Mouse (Mus musculus): ENCODE measurements around the gene Tmem183a. TPM values are rescaled to one million over a fixed set of nuclear protein-coding genes. Genes with fewer than 3 reads are reported as not detected.
A peak's percentile ranks its signal among the peaks of the same experiment; 100 is the strongest.

Tmem183a gene
- polyA plus RNA-seq, 1 experiment from 2014 or later = 134 TPM

DNA sequence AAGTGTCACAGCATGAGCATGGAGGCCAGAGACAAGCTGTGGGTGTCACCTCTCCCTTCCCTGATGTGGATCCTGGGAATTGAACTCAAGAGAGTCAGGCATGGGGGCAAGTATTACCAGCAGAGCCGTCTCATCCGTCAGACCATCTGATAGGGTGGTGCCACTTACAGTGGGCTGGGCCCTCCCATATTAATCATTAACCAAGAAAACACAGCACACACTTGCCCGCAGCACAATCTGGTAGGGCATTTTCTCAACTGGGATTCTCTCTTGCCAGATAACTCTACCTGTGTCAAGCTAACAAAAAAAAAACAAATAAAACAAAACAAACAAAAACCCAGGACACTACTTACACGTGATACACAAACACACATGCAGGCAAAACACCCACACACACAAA, 4.3 kb downstream of the Tmem183a start:
- ATAC-seq (ENCODE audit: low FRiP score) (no peak), DNase-seq (ENCODE audit: low spot score) (no peak)
- no peak overlapping the region for H3K27ac ChIP-seq
- peaks cover 77% of the 10 kb centered on the region for H3K36me3 ChIP-seq (replicated peaks; ENCODE audit: control insufficient read depth, insufficient read depth)
- peaks cover 10% of the 10 kb centered on the region for H3K4me1 ChIP-seq (replicated peaks; ENCODE audit: control insufficient read depth, insufficient read depth, low read length)
- H3K4me2 ChIP-seq (replicated peaks) = no peak overlapping the region
- WGBS = 75% methylated on average over 4 of the region's 4 CpGs
- no peak overlapping the region for H3K4me3 ChIP-seq (replicated peaks; ENCODE audit: low read length)
- no peak overlapping the region for H3K9ac ChIP-seq
- no peaks in the 10 kb centered on the region for H3K27me3 ChIP-seq (ENCODE audit: control insufficient read depth, insufficient read depth, low read length)
- no peaks in the 10 kb centered on the region for H3K9me3 ChIP-seq (ENCODE audit: control insufficient read depth, low read length)

- no peak overlapping the region for H3K9ac ChIP-seq
- ATAC-seq (ENCODE audit: low FRiP score) (no peak), DNase-seq (ENCODE audit: low spot score) (no peak)
- no peaks in the 10 kb centered on the region for H3K9me3 ChIP-seq (ENCODE audit: control insufficient read depth, low read length)
- H3K4me1 ChIP-seq (replicated peaks; ENCODE audit: control insufficient read depth, insufficient read depth, low read length) = no peaks in the 10 kb centered on the region
- no peak overlapping the region for H3K4me3 ChIP-seq (replicated peaks; ENCODE audit: low read length)
- no peak overlapping the region for H3K4me2 ChIP-seq (replicated peaks)
- no peaks in the 10 kb centered on the region for H3K27me3 ChIP-seq (ENCODE audit: control insufficient read depth, insufficient read depth, low read length)
- no peak overlapping the region for H3K27ac ChIP-seq
- WGBS = 94% methylated on average over 2 of the region's 2 CpGs
- H3K36me3 ChIP-seq (replicated peaks; ENCODE audit: control insufficient read depth, insufficient read depth) = peaks cover 93% of the 10 kb centered on the region
Observed at GRCm38 (mm10) chr1:134353326-134353725, 8.5 kb downstream of the Tmem183a start.

DNA sequence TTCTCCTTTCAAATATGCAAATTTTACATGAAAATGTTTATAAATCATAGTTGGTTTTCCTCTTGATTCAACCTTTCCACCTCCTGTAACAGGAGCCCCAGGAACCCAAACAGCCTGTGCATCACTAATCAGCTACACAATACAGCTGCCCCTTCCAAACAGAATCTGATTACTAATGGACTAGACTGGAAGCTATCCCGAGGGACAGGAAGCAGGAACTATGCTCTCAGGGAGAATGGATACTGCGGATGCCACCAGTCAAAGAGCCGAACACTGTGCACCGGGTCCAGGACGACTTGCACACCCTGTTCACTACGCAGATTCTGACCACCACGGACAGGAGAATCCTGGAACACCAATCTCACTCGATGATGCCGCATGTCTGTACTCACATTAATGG, 14.0 kb downstream of the Tmem183a start:
- peaks cover 3% of the 10 kb centered on the region; the same call in 1 of the 2 replicates for H3K4me1 ChIP-seq (replicated peaks; ENCODE audit: control insufficient read depth, insufficient read depth, low read length)
- 80% methylated on average over 9 of the region's 9 CpGs for WGBS
- H3K4me3 ChIP-seq (replicated peaks; ENCODE audit: low read length) = no peak overlapping the region
- no peak overlapping the region for H3K27ac ChIP-seq
- H3K9me3 ChIP-seq (ENCODE audit: control insufficient read depth, low read length) = no peaks in the 10 kb centered on the region
- H3K27me3 ChIP-seq (ENCODE audit: control insufficient read depth, insufficient read depth, low read length) = no peaks in the 10 kb centered on the region
- ATAC-seq (ENCODE audit: low FRiP score) = no peak
- no peak overlapping the region for H3K9ac ChIP-seq
- H3K36me3 ChIP-seq (replicated peaks; ENCODE audit: control insufficient read depth, insufficient read depth) = peaks cover 64% of the 10 kb centered on the region
- no peak for DNase-seq (ENCODE audit: low spot score)
- H3K4me2 ChIP-seq (replicated peaks) = no peak overlapping the region

DNA sequence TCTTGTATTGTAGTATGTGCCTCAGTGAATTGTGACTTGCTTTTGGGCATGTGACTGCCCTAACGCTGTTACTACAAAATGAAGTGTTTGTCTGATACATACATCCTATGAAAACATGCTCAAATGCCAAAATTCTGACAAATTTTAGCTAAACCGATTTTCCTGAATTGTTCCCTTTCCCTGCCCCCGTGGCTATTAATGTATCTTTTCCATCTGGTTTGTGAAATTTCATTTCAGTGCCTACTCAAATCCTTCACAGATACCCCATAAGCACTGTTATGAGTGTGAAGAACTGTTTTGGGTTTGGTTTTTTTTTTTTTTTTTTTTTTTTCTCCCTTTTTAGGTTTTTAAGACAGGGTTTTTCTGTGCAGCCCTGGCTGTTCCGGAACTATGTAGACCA, 16.7 kb downstream of the Tmem183a start:
- H3K9ac ChIP-seq = no peak overlapping the region
- ATAC-seq (ENCODE audit: low FRiP score) (no peak), DNase-seq (ENCODE audit: low spot score) (no peak)
- peak overlapping the region; percentile 48; the same call in 1 of the 2 replicates for H3K4me3 ChIP-seq (replicated peaks; ENCODE audit: low read length)
- peaks cover 37% of the 10 kb centered on the region for H3K36me3 ChIP-seq (replicated peaks; ENCODE audit: control insufficient read depth, insufficient read depth)
- peak overlapping the region; percentile 65 for H3K4me2 ChIP-seq (replicated peaks)
- WGBS = 78% methylated on average over 4 of the region's 4 CpGs
- peaks cover 8% of the 10 kb centered on the region; the same call in 1 of the 2 replicates for H3K4me1 ChIP-seq (replicated peaks; ENCODE audit: control insufficient read depth, insufficient read depth, low read length)
- H3K9me3 ChIP-seq (ENCODE audit: control insufficient read depth, low read length) = no peaks in the 10 kb centered on the region
- no peaks in the 10 kb centered on the region for H3K27me3 ChIP-seq (ENCODE audit: control insufficient read depth, insufficient read depth, low read length)
- peak overlapping the region; percentile 26; the same call in 1 of the 2 replicates for H3K27ac ChIP-seq

GRCm38 (mm10) chr1:134344005-134344950, 17.5 kb downstream of the Tmem183a start:
- ATAC-seq (ENCODE audit: low FRiP score) (peak; percentile 94), DNase-seq (ENCODE audit: low spot score) (peak; percentile 91)
- Histone ChIP-seq H3K36me3 (replicated peaks; ENCODE audit: control insufficient read depth, insufficient read depth) (peaks cover 29% of the 10 kb centered on the region), H3K9ac (peak overlapping the region; percentile 63), H3K4me3 (replicated peaks; ENCODE audit: low read length) (peak overlapping the region; percentile 48), H3K4me2 (replicated peaks) (peak overlapping the region; percentile 65), H3K9me3 (ENCODE audit: control insufficient read depth, low read length) (no peaks in the 10 kb centered on the region), H3K27me3 (ENCODE audit: control insufficient read depth, insufficient read depth, low read length) (no peaks in the 10 kb centered on the region), H3K27ac (peak overlapping the region; percentile 58), H3K4me1 (replicated peaks; ENCODE audit: control insufficient read depth, insufficient read depth, low read length) (peaks cover 8% of the 10 kb centered on the region; the same call in 1 of the 2 replicates)
- under 1% methylated on average over 54 of the region's 54 CpGs for WGBS

GRCm38 (mm10) chr1:134343567-134343966, 18.2 kb downstream of the Tmem183a start:
- H3K4me3 ChIP-seq (replicated peaks; ENCODE audit: low read length) = peak overlapping the region; percentile 48
- ATAC-seq (ENCODE audit: low FRiP score) (no peak), DNase-seq (ENCODE audit: low spot score) (no peak)
- no peaks in the 10 kb centered on the region for H3K27me3 ChIP-seq (ENCODE audit: control insufficient read depth, insufficient read depth, low read length)
- peak overlapping the region; percentile 63; the same call in 1 of the 2 replicates for H3K9ac ChIP-seq
- peaks cover 8% of the 10 kb centered on the region; the same call in 1 of the 2 replicates for H3K4me1 ChIP-seq (replicated peaks; ENCODE audit: control insufficient read depth, insufficient read depth, low read length)
- peak overlapping the region; percentile 65 for H3K4me2 ChIP-seq (replicated peaks)
- peaks cover 25% of the 10 kb centered on the region for H3K36me3 ChIP-seq (replicated peaks; ENCODE audit: control insufficient read depth, insufficient read depth)
- 5% methylated on average over 2 of the region's 2 CpGs for WGBS
- H3K27ac ChIP-seq = no peak overlapping the region
- no peaks in the 10 kb centered on the region for H3K9me3 ChIP-seq (ENCODE audit: control insufficient read depth, low read length)

- Histone ChIP-seq H3K27me3 (ENCODE audit: control insufficient read depth, insufficient read depth, low read length) (no peaks in the 10 kb centered on the region), H3K4me2 (replicated peaks) (peak overlapping the region; percentile 65), H3K9me3 (ENCODE audit: control insufficient read depth, low read length) (no peaks in the 10 kb centered on the region), H3K27ac (no peak overlapping the region), H3K4me3 (replicated peaks; ENCODE audit: low read length) (peak overlapping the region; percentile 48; the same call in 1 of the 2 replicates), H3K4me1 (replicated peaks; ENCODE audit: control insufficient read depth, insufficient read depth, low read length) (peaks cover 8% of the 10 kb centered on the region; the same call in 1 of the 2 replicates), H3K36me3 (replicated peaks; ENCODE audit: control insufficient read depth, insufficient read depth) (peaks cover 23% of the 10 kb centered on the region), H3K9ac (peak overlapping the region; percentile 63; the same call in 1 of the 2 replicates)
- 81% methylated on average over 8 of the region's 8 CpGs for WGBS
- no peak for ATAC-seq (ENCODE audit: low FRiP score)
- DNase-seq (ENCODE audit: low spot score) = no peak
Observed at GRCm38 (mm10) chr1:134342781-134343310, 18.9 kb downstream of the Tmem183a start.

DNA sequence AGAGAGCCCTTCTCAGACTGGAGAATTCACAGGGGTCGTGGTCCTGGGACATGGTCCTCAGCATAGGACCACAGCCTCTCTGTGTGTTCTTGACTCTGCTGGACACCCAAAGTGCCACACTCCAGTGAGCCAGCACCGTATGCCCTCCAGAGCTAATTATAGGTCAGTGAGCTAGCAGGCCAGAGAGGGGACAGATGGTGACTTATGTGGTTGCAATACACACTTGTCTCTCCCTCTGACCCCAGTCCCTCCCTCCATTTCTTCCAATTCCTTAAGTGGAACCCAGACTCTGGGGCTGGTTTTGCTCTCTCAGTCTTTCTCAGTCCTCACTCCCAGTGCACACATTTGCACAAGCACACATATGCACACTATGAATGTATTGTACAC, 19.5 kb downstream of the Tmem183a start:
- Histone ChIP-seq H3K4me2 (replicated peaks) (peak overlapping the region; percentile 65; the same call in 1 of the 2 replicates), H3K27ac (no peak overlapping the region), H3K9ac (0 out of 2 replicates have a peak overlapping the region, but pooled peaks have one; percentile 63), H3K4me1 (replicated peaks; ENCODE audit: control insufficient read depth, insufficient read depth, low read length) (peaks cover 8% of the 10 kb centered on the region; the same call in 1 of the 2 replicates), H3K4me3 (replicated peaks; ENCODE audit: low read length) (no peak overlapping the region), H3K36me3 (replicated peaks; ENCODE audit: control insufficient read depth, insufficient read depth) (peaks cover 17% of the 10 kb centered on the region), H3K27me3 (ENCODE audit: control insufficient read depth, insufficient read depth, low read length) (no peaks in the 10 kb centered on the region), H3K9me3 (ENCODE audit: control insufficient read depth, low read length) (no peaks in the 10 kb centered on the region)
- DNase-seq (ENCODE audit: low spot score) (no peak), ATAC-seq (ENCODE audit: low FRiP score) (no peak)
- 57% methylated on average over 2 of the region's 2 CpGs for WGBS

GRCm38 (mm10) chr1:134341641-134342277, 20.0 kb downstream of the Tmem183a start:
- WGBS = 80% methylated on average over 5 of the region's 5 CpGs
- H3K9ac ChIP-seq = no peak overlapping the region
- peaks cover 12% of the 10 kb centered on the region for H3K36me3 ChIP-seq (replicated peaks; ENCODE audit: control insufficient read depth, insufficient read depth)
- ATAC-seq (ENCODE audit: low FRiP score) (no peak), DNase-seq (ENCODE audit: low spot score) (no peak)
- no peak overlapping the region for H3K4me3 ChIP-seq (replicated peaks; ENCODE audit: low read length)
- H3K4me2 ChIP-seq (replicated peaks) = no peak overlapping the region
- no peaks in the 10 kb centered on the region for H3K27me3 ChIP-seq (ENCODE audit: control insufficient read depth, insufficient read depth, low read length)
- peaks cover 8% of the 10 kb centered on the region; the same call in 1 of the 2 replicates for H3K4me1 ChIP-seq (replicated peaks; ENCODE audit: control insufficient read depth, insufficient read depth, low read length)
- H3K27ac ChIP-seq = no peak overlapping the region
- no peaks in the 10 kb centered on the region for H3K9me3 ChIP-seq (ENCODE audit: control insufficient read depth, low read length)

Data from hindbrain, embryonic 14.5 days (tissue).